Mouse (Mus musculus) C2C12 (cell line): ENCODE measurements at regions not wholly inside any gene's neighbourhood (a gene's known extent, or its start where the extent isn't known, plus 50 kb on each side); places are given as distances from the start of the nearest gene placed in this dataset.

Experiments used
- H3K27me3 ChIP-seq: one replicate; pipeline ENCODE4 v1.6.1; 2011; ENCODE audit not compliant: control insufficient read depth, insufficient read depth, insufficient read length
- H3K36me3 ChIP-seq: one replicate; pipeline ENCODE4 v1.6.1; 2011; ENCODE audit not compliant: control insufficient read depth, insufficient read depth
- H3K4me3 ChIP-seq: one replicate; pipeline ENCODE4 v1.5.1; 2011; ENCODE audit warnings: mild to moderate bottlenecking, control low read depth; ENCODE audit not compliant: poor library complexity, insufficient read depth, severe bottlenecking
- H3K79me2 ChIP-seq: one replicate; pipeline ENCODE4 v1.6.1; 2011; ENCODE audit not compliant: control insufficient read depth, insufficient read depth
- H3K79me3 ChIP-seq: one replicate; pipeline ENCODE4 v1.6.1; 2011; ENCODE audit warnings: low read depth, control low read depth
- H3ac ChIP-seq: one replicate; pipeline ENCODE3; 2011; ENCODE audit warnings: low read depth; ENCODE audit not compliant: control insufficient read depth, insufficient read length
- CEBPB ChIP-seq: IDR thresholded peaks from one replicate; pipeline ENCODE4 v1.6.1; 2011; ENCODE audit warnings: low read depth, mild to moderate bottlenecking, control low read depth, moderate library complexity
- CTCF ChIP-seq: IDR thresholded peaks from one replicate; pipeline ENCODE4 v1.5.1; 2011; ENCODE audit not compliant: control insufficient read depth, insufficient read depth, insufficient read length
- FOSL1 ChIP-seq: IDR thresholded peaks from one replicate; pipeline ENCODE4 v1.8.0; 2011; ENCODE audit warnings: mild to moderate bottlenecking, low read length; ENCODE audit not compliant: poor library complexity, insufficient read depth, severe bottlenecking
- MAX ChIP-seq: IDR thresholded peaks from one replicate; pipeline ENCODE4 v1.6.1; 2011; ENCODE audit warnings: mild to moderate bottlenecking, control low read depth
- MYOD1 ChIP-seq: IDR thresholded peaks from one replicate; pipeline ENCODE4 v1.6.1; 2011; ENCODE audit warnings: low read depth; ENCODE audit not compliant: control insufficient read depth, insufficient read length
- MYOG ChIP-seq: IDR thresholded peaks from one replicate; pipeline ENCODE4 v1.6.1; 2011; ENCODE audit not compliant: control insufficient read depth, insufficient read length; ENCODE audit errors: extremely low read depth
- USF1 ChIP-seq: IDR thresholded peaks from one replicate; pipeline ENCODE4 v1.6.1; 2011; ENCODE audit warnings: low read depth, mild to moderate bottlenecking, control low read depth, moderate library complexity

- no peak for TF ChIP-seq CTCF
- no peak for TF ChIP-seq USF1
- no peak for TF ChIP-seq MYOD1
- no peak for TF ChIP-seq CEBPB
- no peak for TF ChIP-seq MYOG
- no peak for TF ChIP-seq FOSL1
- no peak for TF ChIP-seq MAX
- no peaks in the 10 kb centered on the region for H3K27me3 ChIP-seq
- H3K36me3 ChIP-seq = no peaks in the 10 kb centered on the region
- no peaks in the 10 kb centered on the region for H3K79me3 ChIP-seq
- no peak overlapping the region for H3K4me3 ChIP-seq
- H3ac ChIP-seq = no peak overlapping the region
- H3K79me2 ChIP-seq = no peaks in the 10 kb centered on the region
Measured at GRCm38 (mm10) chr15:6974410-6974809, 99.6 kb upstream of the Osmr start.

GRCm38 (mm10) chr15:6981430-6981829, 106.7 kb upstream of the Osmr start:
- TF ChIP-seq MYOG = no peak
- TF ChIP-seq MYOD1 = no peak
- TF ChIP-seq CTCF = no peak
- no peak for TF ChIP-seq USF1
- TF ChIP-seq FOSL1 = no peak
- TF ChIP-seq CEBPB = no peak
- TF ChIP-seq MAX = no peak
- H3K4me3 ChIP-seq = no peak overlapping the region
- H3K79me3 ChIP-seq = no peaks in the 10 kb centered on the region
- H3ac ChIP-seq = no peak overlapping the region
- H3K36me3 ChIP-seq = no peaks in the 10 kb centered on the region
- no peaks in the 10 kb centered on the region for H3K79me2 ChIP-seq
- H3K27me3 ChIP-seq = no peaks in the 10 kb centered on the region

GRCm38 (mm10) chr15:6983320-6983719, 107.1 kb upstream of the Lifr start:
- Histone ChIP-seq H3K79me3 (no peaks in the 10 kb centered on the region), H3ac (no peak overlapping the region), H3K79me2 (no peaks in the 10 kb centered on the region), H3K27me3 (no peaks in the 10 kb centered on the region), H3K4me3 (no peak overlapping the region), H3K36me3 (no peaks in the 10 kb centered on the region)
- TF ChIP-seq CTCF = no peak
- TF ChIP-seq USF1 = no peak
- no peak for TF ChIP-seq MYOG
- TF ChIP-seq CEBPB = no peak
- TF ChIP-seq MYOD1 = no peak

GRCm38 (mm10) chr15:6988187-6988586, 102.2 kb upstream of the Lifr start:
- no peak for TF ChIP-seq MYOD1
- TF ChIP-seq MAX = no peak
- TF ChIP-seq FOSL1 = no peak
- no peak for TF ChIP-seq CEBPB
- no peak for TF ChIP-seq MYOG
- TF ChIP-seq USF1 = no peak
- no peak for TF ChIP-seq CTCF

GRCm38 (mm10) chr15:6989094-6989493, 101.3 kb upstream of the Lifr start:
- no peaks in the 10 kb centered on the region for H3K79me3 ChIP-seq
- TF ChIP-seq MAX = no peak
- no peak for TF ChIP-seq CTCF
- TF ChIP-seq MYOD1 = no peak
- TF ChIP-seq CEBPB = no peak
- TF ChIP-seq FOSL1 = no peak
- TF ChIP-seq MYOG = no peak
- TF ChIP-seq USF1 = no peak

More at GRCm38 (mm10) chr15:6988187-6988586, 102.2 kb upstream of the Lifr start:
- H3K79me3 ChIP-seq = no peaks in the 10 kb centered on the region
- H3K36me3 ChIP-seq = no peaks in the 10 kb centered on the region
- H3K79me2 ChIP-seq = no peaks in the 10 kb centered on the region
- no peak overlapping the region for H3K4me3 ChIP-seq
- no peak overlapping the region for H3ac ChIP-seq
- no peaks in the 10 kb centered on the region for H3K27me3 ChIP-seq

GRCm38 (mm10) chr15:6993226-6993625, 97.2 kb upstream of the Lifr start:
- H3K79me2 ChIP-seq = no peaks in the 10 kb centered on the region
- no peaks in the 10 kb centered on the region for H3K79me3 ChIP-seq
- no peak for TF ChIP-seq MYOG
- no peak for TF ChIP-seq MYOD1
- H3K4me3 ChIP-seq = no peak overlapping the region
- H3K27me3 ChIP-seq = no peaks in the 10 kb centered on the region
- no peak overlapping the region for H3ac ChIP-seq
- H3K36me3 ChIP-seq = no peaks in the 10 kb centered on the region

More at GRCm38 (mm10) chr15:6989094-6989493, 101.3 kb upstream of the Lifr start:
- no peak overlapping the region for H3K4me3 ChIP-seq
- H3K79me2 ChIP-seq = no peaks in the 10 kb centered on the region
- H3K27me3 ChIP-seq = no peaks in the 10 kb centered on the region
- no peaks in the 10 kb centered on the region for H3K36me3 ChIP-seq
- no peak overlapping the region for H3ac ChIP-seq
